Mouse (Mus musculus) brain, embryonic 14.5 days (tissue): ENCODE measurements at regions not wholly inside any gene's neighbourhood (a gene's known extent, or its start where the extent isn't known, plus 50 kb on each side); places are given as distances from the start of the nearest gene placed in this dataset.

ENCODE experiments used
- CTCF ChIP-seq: fragments of 200-500 bp; IDR thresholded peaks from 2 replicates; pipeline ENCODE4 v1.5.1; 2012; ENCODE audit warnings: inconsistent platforms, mild to moderate bottlenecking, moderate library complexity, borderline replicate concordance; ENCODE audit not compliant: insufficient read depth, insufficient read length; ENCODE audit errors: extremely low read depth
- POLR2A ChIP-seq: fragments of 200-500 bp; IDR thresholded peaks from 2 replicates; pipeline ENCODE4 v1.6.1; 2012; ENCODE audit warnings: mild to moderate bottlenecking, inconsistent platforms, borderline replicate concordance; ENCODE audit not compliant: poor library complexity, insufficient read depth, insufficient read length, severe bottlenecking; ENCODE audit errors: extremely low read depth

DNA sequence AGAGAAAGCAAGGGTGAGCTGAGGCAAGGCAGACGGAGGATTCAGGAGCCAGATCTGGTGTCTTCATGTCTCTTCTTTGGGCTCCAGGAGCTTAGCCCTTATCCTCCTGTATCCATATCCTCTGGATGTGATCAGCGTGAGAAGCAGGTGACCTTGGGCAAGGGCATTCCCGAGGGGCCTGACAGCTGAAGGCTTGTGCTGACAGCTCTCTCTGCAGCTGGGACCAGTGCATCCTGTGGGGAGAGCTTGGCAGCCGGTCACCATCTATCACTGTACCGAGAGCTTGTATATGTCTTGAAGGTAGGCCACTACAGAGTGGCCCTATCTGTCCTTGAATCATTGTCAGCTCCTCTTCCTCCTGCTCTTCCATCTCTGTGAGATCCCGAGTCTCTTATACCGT lies 158.5 kb upstream of the Cdh13 start:
- no peak for TF ChIP-seq CTCF
- TF ChIP-seq POLR2A: no peak
